Mouse (Mus musculus): ENCODE results near the gene Bag6. TPM values are rescaled to one million over a fixed set of nuclear protein-coding genes. Genes with fewer than 3 reads are reported as not detected.

Gene Bag6
- polyA plus RNA-seq, 1 experiment from 2014 or later: 56.4 TPM

DNA sequence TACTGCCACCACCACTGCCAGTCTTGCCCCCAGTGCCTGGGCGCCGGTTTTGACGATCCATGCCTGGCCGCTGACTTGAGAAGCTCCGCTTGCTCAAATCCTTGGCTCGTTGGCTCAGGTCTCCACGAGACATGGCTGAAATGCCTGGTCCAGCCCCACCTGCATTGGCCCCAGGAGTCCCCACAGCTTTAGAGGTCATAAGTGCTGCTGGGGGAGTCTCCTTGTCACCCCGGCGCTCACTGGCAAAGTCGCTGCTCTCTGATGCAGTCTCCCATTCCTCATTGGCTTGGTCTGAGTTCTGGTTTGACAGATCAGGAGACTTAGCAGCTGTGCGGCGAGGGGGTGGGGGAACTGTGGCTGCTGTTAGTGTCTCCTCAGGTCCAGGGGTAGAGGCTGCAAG lies 20.5 kb downstream of the Bag6 start:
- H3K4me2 ChIP-seq (replicated peaks; ENCODE audit: low read depth, low read length): no peak overlapping the region
- no peaks in the 10 kb centered on the region for H3K4me1 ChIP-seq (ENCODE audit: insufficient read depth, low read length)
- H3K9ac ChIP-seq (replicated peaks; ENCODE audit: low read length): no peak overlapping the region
- H3K4me3 ChIP-seq (ENCODE audit: low read length): no peak overlapping the region
- whole genome bisulfite sequencing: 84% methylated on average over 12 of the region's 12 CpGs
- H3K9me3 ChIP-seq (ENCODE audit: low read length): no peaks in the 10 kb centered on the region
- H3K36me3 ChIP-seq (ENCODE audit: insufficient read depth, low read length): peaks cover 97% of the 10 kb centered on the region
- H3K27ac ChIP-seq (ENCODE audit: low read length): no peak overlapping the region
- no peaks in the 10 kb centered on the region for H3K27me3 ChIP-seq (ENCODE audit: insufficient read depth, low read length)
- no peak for ATAC-seq (ENCODE audit: low FRiP score, low TSS enrichment)

DNA sequence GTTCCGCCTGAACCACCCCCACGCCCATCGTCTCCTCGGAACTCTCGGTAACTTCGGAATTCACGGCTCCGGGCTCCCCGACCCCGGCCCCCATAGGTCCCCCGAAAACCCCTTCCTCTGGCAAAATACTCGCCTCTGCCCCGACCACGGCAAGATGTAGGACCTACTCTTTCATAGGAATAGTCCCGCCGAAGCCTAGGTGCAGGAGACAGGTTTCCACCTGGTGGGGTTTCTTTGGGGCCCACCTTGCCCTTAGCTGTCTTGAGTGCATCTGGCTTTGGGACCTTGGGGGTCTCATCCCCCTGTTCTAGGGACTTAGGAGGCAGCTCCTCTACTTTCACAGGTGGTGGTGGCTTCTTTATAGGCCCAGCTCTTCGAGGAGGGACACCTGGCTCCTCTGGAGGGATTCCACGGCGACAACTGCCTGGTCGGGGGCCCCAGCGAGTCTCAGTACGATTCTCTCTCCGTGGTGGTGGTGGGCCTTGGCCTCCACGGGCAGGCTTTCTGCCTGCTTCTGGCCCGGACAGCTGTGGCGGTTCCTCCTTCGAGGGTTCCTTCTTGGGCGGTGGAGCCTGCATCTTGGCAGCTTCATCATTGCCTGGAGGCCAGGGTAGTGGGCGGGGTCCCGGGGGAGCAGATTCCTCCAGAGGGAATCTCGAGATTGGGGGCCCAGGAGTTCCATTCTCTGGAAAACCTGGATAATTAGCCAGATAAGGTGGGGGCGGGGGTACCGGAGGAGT lies 21.7 kb downstream of the Bag6 start:
- Histone ChIP-seq H3K9me3 (ENCODE audit: low read length) (no peaks in the 10 kb centered on the region), H3K27ac (ENCODE audit: low read length) (no peak overlapping the region), H3K27me3 (ENCODE audit: insufficient read depth, low read length) (no peaks in the 10 kb centered on the region), H3K36me3 (ENCODE audit: insufficient read depth, low read length) (peaks cover 100% of the 10 kb centered on the region), H3K9ac (replicated peaks; ENCODE audit: low read length) (no peak overlapping the region), H3K4me2 (replicated peaks; ENCODE audit: low read depth, low read length) (no peak overlapping the region), H3K4me3 (ENCODE audit: low read length) (no peak overlapping the region), H3K4me1 (ENCODE audit: insufficient read depth, low read length) (peaks cover 1% of the 10 kb centered on the region; the same call in 1 of the 2 replicates)
- ATAC-seq (ENCODE audit: low FRiP score, low TSS enrichment): no peak
- 89% methylated on average over 33 of the region's 33 CpGs for WGBS

DNA sequence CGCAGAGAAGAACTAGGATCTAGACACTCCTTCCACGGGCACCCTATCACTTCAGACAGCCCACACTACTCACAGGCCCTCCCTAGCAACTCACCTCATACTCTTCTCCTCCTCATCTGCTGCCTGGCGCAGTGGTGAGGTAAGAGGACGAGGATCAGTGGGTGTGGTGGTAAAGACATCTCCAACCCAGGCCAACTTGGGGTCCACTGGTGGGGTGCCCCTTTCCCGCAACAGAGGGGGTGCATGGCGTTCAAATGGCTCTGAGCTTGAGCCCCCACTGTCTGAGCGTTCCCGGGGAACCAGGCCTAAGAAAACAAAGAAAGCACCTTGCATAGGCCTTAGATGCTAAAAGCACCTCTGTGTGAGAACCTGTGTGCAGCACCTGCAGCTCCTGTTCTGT lies 22.3 kb downstream of the Bag6 start:
- H3K9ac ChIP-seq (replicated peaks; ENCODE audit: low read length): no peak overlapping the region
- no peak overlapping the region for H3K4me2 ChIP-seq (replicated peaks; ENCODE audit: low read depth, low read length)
- 86% methylated on average over 8 of the region's 8 CpGs for WGBS
- no peak overlapping the region for H3K27ac ChIP-seq (ENCODE audit: low read length)
- no peaks in the 10 kb centered on the region for H3K9me3 ChIP-seq (ENCODE audit: low read length)
- no peak overlapping the region for H3K4me3 ChIP-seq (ENCODE audit: low read length)
- peaks cover 8% of the 10 kb centered on the region for H3K4me1 ChIP-seq (ENCODE audit: insufficient read depth, low read length)
- H3K27me3 ChIP-seq (ENCODE audit: insufficient read depth, low read length): no peaks in the 10 kb centered on the region
- peaks cover 99% of the 10 kb centered on the region for H3K36me3 ChIP-seq (ENCODE audit: insufficient read depth, low read length)
- ATAC-seq (ENCODE audit: low FRiP score, low TSS enrichment): no peak

- Histone ChIP-seq H3K27ac (ENCODE audit: low read length) (no peak overlapping the region), H3K4me3 (ENCODE audit: low read length) (no peak overlapping the region), H3K36me3 (ENCODE audit: insufficient read depth, low read length) (peaks cover 98% of the 10 kb centered on the region), H3K9me3 (ENCODE audit: low read length) (no peaks in the 10 kb centered on the region), H3K27me3 (ENCODE audit: insufficient read depth, low read length) (no peaks in the 10 kb centered on the region), H3K4me1 (ENCODE audit: insufficient read depth, low read length) (peaks cover 12% of the 10 kb centered on the region), H3K4me2 (replicated peaks; ENCODE audit: low read depth, low read length) (no peak overlapping the region), H3K9ac (replicated peaks; ENCODE audit: low read length) (no peak overlapping the region)
- no peak for ATAC-seq (ENCODE audit: low FRiP score, low TSS enrichment)
- 94% methylated on average over 8 of the region's 8 CpGs for WGBS
These were observed 22.7 kb downstream of the Bag6 start for GRCm38 (mm10) chr17:35157661-35158175.

DNA sequence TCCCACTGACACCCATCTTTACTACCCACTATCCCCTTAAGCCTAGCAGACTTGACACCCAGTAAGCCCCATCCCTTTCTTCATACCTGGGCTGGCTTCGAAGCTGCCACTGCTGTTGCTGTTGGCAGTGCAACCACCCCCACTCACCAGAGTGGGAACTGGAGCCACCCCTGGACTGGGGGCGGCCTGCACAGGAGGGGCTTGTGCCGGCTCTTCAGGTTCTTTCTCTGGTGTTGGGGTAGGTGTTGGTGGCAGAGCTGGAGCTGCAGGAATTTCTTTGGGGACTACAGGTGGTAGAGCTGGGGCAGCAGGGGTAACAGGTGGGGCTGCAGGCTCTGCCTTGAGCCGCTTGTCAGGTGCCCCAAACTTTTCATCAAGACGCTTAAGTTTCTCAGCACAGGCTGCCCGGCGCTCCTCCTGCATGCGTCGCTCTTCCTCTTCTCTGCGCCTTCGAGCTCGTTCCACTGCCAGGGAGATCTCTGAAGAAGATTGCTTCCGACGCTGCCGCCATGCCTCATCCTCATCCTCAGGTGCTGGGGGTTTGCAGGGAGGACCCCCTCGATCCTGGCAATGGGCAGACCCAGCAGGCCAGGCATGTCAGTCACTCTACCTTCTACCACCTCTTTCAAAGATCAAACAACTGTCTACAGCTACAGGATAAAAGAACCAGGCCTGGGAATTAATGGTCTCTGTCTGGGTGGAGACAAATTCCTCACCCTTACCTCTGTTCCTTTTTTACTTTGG lies 24.0 kb downstream of the Bag6 start:
- no peaks in the 10 kb centered on the region for H3K27me3 ChIP-seq (ENCODE audit: insufficient read depth, low read length)
- no peak overlapping the region for H3K27ac ChIP-seq (ENCODE audit: low read length)
- H3K36me3 ChIP-seq (ENCODE audit: insufficient read depth, low read length): peaks cover 84% of the 10 kb centered on the region
- H3K4me2 ChIP-seq (replicated peaks; ENCODE audit: low read depth, low read length): no peak overlapping the region
- 92% methylated on average over 16 of the region's 16 CpGs for whole genome bisulfite sequencing
- H3K4me3 ChIP-seq (ENCODE audit: low read length): no peak overlapping the region
- H3K4me1 ChIP-seq (ENCODE audit: insufficient read depth, low read length): peaks cover 21% of the 10 kb centered on the region
- no peaks in the 10 kb centered on the region for H3K9me3 ChIP-seq (ENCODE audit: low read length)
- no peak overlapping the region for H3K9ac ChIP-seq (replicated peaks; ENCODE audit: low read length)
- ATAC-seq (ENCODE audit: low FRiP score, low TSS enrichment): no peak

DNA sequence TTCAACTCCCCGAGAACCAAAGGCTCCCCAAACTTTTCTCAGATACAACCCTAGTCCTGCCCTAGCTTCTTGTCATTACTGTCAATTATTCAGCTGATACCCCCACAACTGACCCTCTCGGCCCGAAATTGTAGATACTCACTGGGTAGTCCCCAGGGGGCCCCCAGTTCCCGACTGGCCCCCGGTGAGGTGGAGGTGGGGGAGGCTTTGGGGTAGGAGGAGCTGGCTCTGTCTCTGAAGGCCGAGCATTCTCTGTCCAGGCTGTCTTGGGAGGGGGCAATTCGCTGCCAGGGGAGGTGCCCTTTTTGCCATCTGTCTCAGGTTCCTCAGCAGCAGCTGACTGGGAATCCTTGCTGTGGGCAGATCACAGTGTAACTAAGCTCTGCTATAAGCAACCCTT lies 24.7 kb downstream of the Bag6 start:
- Histone ChIP-seq H3K4me2 (replicated peaks; ENCODE audit: low read depth, low read length) (no peak overlapping the region), H3K27me3 (ENCODE audit: insufficient read depth, low read length) (no peaks in the 10 kb centered on the region), H3K9ac (replicated peaks; ENCODE audit: low read length) (no peak overlapping the region), H3K9me3 (ENCODE audit: low read length) (no peaks in the 10 kb centered on the region), H3K4me1 (ENCODE audit: insufficient read depth, low read length) (peaks cover 21% of the 10 kb centered on the region), H3K4me3 (ENCODE audit: low read length) (no peak overlapping the region), H3K36me3 (ENCODE audit: insufficient read depth, low read length) (peaks cover 78% of the 10 kb centered on the region), H3K27ac (ENCODE audit: low read length) (no peak overlapping the region)
- no peak for ATAC-seq (ENCODE audit: low FRiP score, low TSS enrichment)
- 78% methylated on average over 7 of the region's 7 CpGs for WGBS

GRCm38 (mm10) chr17:35161421-35161820 lies 26.4 kb downstream of the Bag6 start:
- WGBS: 72% methylated on average over 11 of the region's 11 CpGs
- Histone ChIP-seq H3K4me2 (replicated peaks; ENCODE audit: low read depth, low read length) (no peak overlapping the region), H3K27me3 (ENCODE audit: insufficient read depth, low read length) (no peaks in the 10 kb centered on the region), H3K27ac (ENCODE audit: low read length) (no peak overlapping the region), H3K9me3 (ENCODE audit: low read length) (no peaks in the 10 kb centered on the region), H3K4me3 (ENCODE audit: low read length) (peak overlapping the region; percentile 99; the same call in 1 of the 2 replicates), H3K36me3 (ENCODE audit: insufficient read depth, low read length) (peaks cover 60% of the 10 kb centered on the region), H3K4me1 (ENCODE audit: insufficient read depth, low read length) (peaks cover 30% of the 10 kb centered on the region), H3K9ac (replicated peaks; ENCODE audit: low read length) (peak overlapping the region; percentile 99; the same call in 1 of the 2 replicates)
- no peak for ATAC-seq (ENCODE audit: low FRiP score, low TSS enrichment)

GRCm38 (mm10) chr17:35162121-35162520 lies 27.1 kb downstream of the Bag6 start:
- no peak overlapping the region for H3K27ac ChIP-seq (ENCODE audit: low read length)
- H3K4me2 ChIP-seq (replicated peaks; ENCODE audit: low read depth, low read length): peak overlapping the region; percentile 98
- H3K9ac ChIP-seq (replicated peaks; ENCODE audit: low read length): peak overlapping the region; percentile 99
- H3K36me3 ChIP-seq (ENCODE audit: insufficient read depth, low read length): peaks cover 53% of the 10 kb centered on the region
- H3K4me3 ChIP-seq (ENCODE audit: low read length): peak overlapping the region; percentile 99
- peaks cover 30% of the 10 kb centered on the region for H3K4me1 ChIP-seq (ENCODE audit: insufficient read depth, low read length)
- H3K9me3 ChIP-seq (ENCODE audit: low read length): no peaks in the 10 kb centered on the region
- H3K27me3 ChIP-seq (ENCODE audit: insufficient read depth, low read length): no peaks in the 10 kb centered on the region
- no peak for ATAC-seq (ENCODE audit: low FRiP score, low TSS enrichment)
- WGBS: 56% methylated on average over 14 of the region's 14 CpGs

- no peaks in the 10 kb centered on the region for H3K9me3 ChIP-seq (ENCODE audit: low read length)
- H3K4me2 ChIP-seq (replicated peaks; ENCODE audit: low read depth, low read length): peak overlapping the region; percentile 98
- ATAC-seq (ENCODE audit: low FRiP score, low TSS enrichment): no peak
- H3K27ac ChIP-seq (ENCODE audit: low read length): no peak overlapping the region
- peaks cover 30% of the 10 kb centered on the region for H3K4me1 ChIP-seq (ENCODE audit: insufficient read depth, low read length)
- H3K4me3 ChIP-seq (ENCODE audit: low read length): peak overlapping the region; percentile 99
- 17% methylated on average over 12 of the region's 12 CpGs for WGBS
- H3K9ac ChIP-seq (replicated peaks; ENCODE audit: low read length): peak overlapping the region; percentile 99
- H3K27me3 ChIP-seq (ENCODE audit: insufficient read depth, low read length): no peaks in the 10 kb centered on the region
- H3K36me3 ChIP-seq (ENCODE audit: insufficient read depth, low read length): peaks cover 47% of the 10 kb centered on the region
These were observed 27.8 kb downstream of the Bag6 start for GRCm38 (mm10) chr17:35162730-35163129.
